Comparison of ENCODE assay signal across 9 mouse cellular contexts in genomic region chr13:118596856-118597255, GRCm38 (mm10).
A peak's percentile ranks its signal among the peaks of the same experiment; 100 is the strongest.
DNase-seq lines count a peak whose midpoint lies in the region; ATAC-seq lines count a peak whose summit lies in the region.
"Had no signal": no experiment of that assay in that cellular context is flagged by ENCODE, and none has a peak within 500 bp of the region (broad histone marks: within the 10 kb centered on the region; RNA-seq: fewer than 3 reads in every experiment).

No protein-coding gene starts in this region.

- H3K9ac ChIP-seq in midbrain, embryonic 14.5 days (replicated peaks; ENCODE audit: low read length), result no peak overlapping the region
- H3K9ac ChIP-seq in midbrain, embryonic 16.5 days (ENCODE audit: low read depth, low read length), result no peak overlapping the region
- no peak overlapping the region for H3K9ac ChIP-seq in hindbrain, embryonic 11.5 days (ENCODE audit: low read depth, low read length)

- H3K4me1 ChIP-seq in midbrain, embryonic 14.5 days (ENCODE audit: control insufficient read depth, insufficient read depth, low read length), result no peaks in the 10 kb centered on the region
- no peaks in the 10 kb centered on the region for H3K4me1 ChIP-seq in midbrain, embryonic 16.5 days (ENCODE audit: control insufficient read depth, insufficient read depth, low read length)
- H3K4me1 ChIP-seq in hindbrain, embryonic 11.5 days (replicated peaks; ENCODE audit: control insufficient read depth, insufficient read depth, low read length), result no peaks in the 10 kb centered on the region

- no peaks in the 10 kb centered on the region for H3K36me3 ChIP-seq in midbrain, embryonic 14.5 days (ENCODE audit: control insufficient read depth, insufficient read depth, low read length)
- no peaks in the 10 kb centered on the region for H3K36me3 ChIP-seq in midbrain, embryonic 16.5 days (ENCODE audit: control insufficient read depth, insufficient read depth, low read length)
- no peaks in the 10 kb centered on the region for H3K36me3 ChIP-seq in hindbrain, embryonic 11.5 days (ENCODE audit: control insufficient read depth, insufficient read depth, low read length)

- no peaks in the 10 kb centered on the region for H3K9me3 ChIP-seq in midbrain, embryonic 14.5 days (ENCODE audit: control insufficient read depth, low read length)
- H3K9me3 ChIP-seq in midbrain, embryonic 16.5 days (replicated peaks; ENCODE audit: control insufficient read depth, low read length, poor library complexity, severe bottlenecking), result no peaks in the 10 kb centered on the region
- H3K9me3 ChIP-seq in hindbrain, embryonic 11.5 days (ENCODE audit: control insufficient read depth, low read length), result no peaks in the 10 kb centered on the region

- H3K27ac ChIP-seq in midbrain, embryonic 14.5 days (replicated peaks; ENCODE audit: low read depth, low read length), result no peak overlapping the region
- H3K27ac ChIP-seq in midbrain, embryonic 16.5 days (ENCODE audit: low read length), result no peak overlapping the region
- H3K27ac ChIP-seq in hindbrain, embryonic 11.5 days (ENCODE audit: low read depth, low read length), result no peak overlapping the region

- no peak overlapping the region for H3K4me2 ChIP-seq in midbrain, embryonic 14.5 days (ENCODE audit: low read length)
- no peak overlapping the region for H3K4me2 ChIP-seq in midbrain, embryonic 16.5 days (ENCODE audit: low read length)
- H3K4me2 ChIP-seq in hindbrain, embryonic 11.5 days (replicated peaks; ENCODE audit: low read depth, low read length), result no peak overlapping the region

- ATAC-seq in midbrain, embryonic 14.5 days (ENCODE audit: low FRiP score, low TSS enrichment), result no peak
- ATAC-seq in midbrain, embryonic 16.5 days, result no peak
- peak; percentile 83 for ATAC-seq in granulocyte monocyte progenitor cell, adult 5-6 weeks (replicated peaks; ENCODE audit: poor library complexity, severe bottlenecking)
- ATAC-seq in hindbrain, embryonic 11.5 days (ENCODE audit: low FRiP score), result no peak

- no peaks in the 10 kb centered on the region for H3K27me3 ChIP-seq in midbrain, embryonic 14.5 days (ENCODE audit: control insufficient read depth, insufficient read depth, low read length)
- H3K27me3 ChIP-seq in midbrain, embryonic 16.5 days (ENCODE audit: control insufficient read depth, insufficient read depth, low read depth, low read length), result no peaks in the 10 kb centered on the region
- no peaks in the 10 kb centered on the region for H3K27me3 ChIP-seq in hindbrain, embryonic 11.5 days (ENCODE audit: control insufficient read depth, insufficient read depth, low read length)

- 74% methylated on average over 5 of the region's 5 CpGs for WGBS in midbrain, embryonic 14.5 days
- WGBS in midbrain, embryonic 16.5 days, result 70% methylated on average over 5 of the region's 5 CpGs
- 66% methylated on average over 5 of the region's 5 CpGs for WGBS in hindbrain, embryonic 11.5 days

- no peak overlapping the region for H3K4me3 ChIP-seq in midbrain, embryonic 14.5 days (replicated peaks; ENCODE audit: low read depth, low read length)
- no peak overlapping the region for H3K4me3 ChIP-seq in midbrain, embryonic 16.5 days (ENCODE audit: low read depth, low read length)
- no peak overlapping the region for H3K4me3 ChIP-seq in hindbrain, embryonic 11.5 days (ENCODE audit: low read depth, low read length)
- H3K4me3 ChIP-seq: myocyte had no signal

- intact Hi-C loops in gastrocnemius, postnatal 36 days (cut with DNase I), result no loop called here

- peak; percentile 26 for DNase-seq in gastrocnemius, postnatal 10 days
- DNase-seq in gastrocnemius, postnatal 25 days, result no peak
- DNase-seq in midbrain, embryonic 14.5 days, result peak; percentile 3
- DNase-seq in NIH3T3 (ENCODE audit: low read depth), result peak; percentile 29
- no peak for DNase-seq in hindbrain, embryonic 11.5 days (ENCODE audit: low spot score)
- no peak for DNase-seq in gastrocnemius, postnatal 36 days

Comparison
In these comparisons a context has a peak if more than half of its experiments do, and no peak if none do; other contexts are left out.
1. DNase-seq: peak in gastrocnemius, postnatal 10 days (single experiment), midbrain, embryonic 14.5 days (single experiment) and NIH3T3 (single experiment); none in gastrocnemius, postnatal 25 days (single experiment), hindbrain, embryonic 11.5 days (single experiment) and gastrocnemius, postnatal 36 days (0 of 2).